Mouse (Mus musculus) small intestine, adult 2 months (tissue): ENCODE results near the gene Eif3m.

Experiments used
- CTCF ChIP-seq: fragments of 200-500 bp; IDR thresholded peaks from 2 replicates; pipeline ENCODE4 v1.5.1; 2012; ENCODE audit warnings: low read depth, mild to moderate bottlenecking, control low read depth, inconsistent platforms, low read length, moderate library complexity, mixed read lengths; ENCODE audit not compliant: insufficient replicate concordance, insufficient read length; ENCODE audit errors: extremely low read depth
- POLR2A ChIP-seq: fragments of 200-500 bp; IDR thresholded peaks from 2 replicates; pipeline ENCODE4 v1.6.1; 2012; ENCODE audit warnings: low read depth, mild to moderate bottlenecking, control low read depth, inconsistent platforms, low read length, moderate library complexity

DNA sequence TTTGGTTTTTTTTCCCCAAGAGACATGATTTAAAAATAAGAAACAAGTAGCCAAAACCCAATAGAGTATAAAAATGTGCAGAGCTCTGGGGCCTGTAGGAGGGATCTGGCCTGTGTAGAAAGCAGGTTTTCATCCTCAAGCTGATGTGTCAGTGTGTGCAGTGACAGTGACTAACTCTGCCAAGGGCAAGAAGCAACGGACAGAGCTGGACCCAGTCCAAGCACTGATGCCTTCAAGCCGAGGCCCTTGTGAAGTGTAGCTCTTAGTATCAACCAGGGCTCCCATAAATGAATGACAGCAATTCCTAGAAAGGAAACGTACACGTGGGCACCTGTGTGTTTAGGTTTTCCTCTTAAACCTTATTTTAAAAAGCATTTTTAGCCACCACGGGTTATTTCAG is 11.9 kb upstream of the Eif3m start:
- TF ChIP-seq POLR2A (no peak), CTCF (no peak)
